Mouse (Mus musculus) cerebellum, adult 2 months (tissue): ENCODE data around the gene Tspan18. TPM values are rescaled to one million over a fixed set of nuclear protein-coding genes. Genes with fewer than 3 reads are reported as not detected.

Source experiments
- DNase-seq, 2 experiments: peaks; one replicate each; pipeline ENCODE4 v3.0.0; 2021
- H3K27ac ChIP-seq: fragments of 200-500 bp; 2 replicates; pipeline ENCODE4 v1.5.1; 2012; ENCODE audit warnings: low read length, control low read depth, inconsistent platforms; ENCODE audit not compliant: insufficient read depth
- H3K27me3 ChIP-seq: fragments of 200-500 bp; 2 replicates; pipeline ENCODE4 v1.6.1; 2012; ENCODE audit warnings: inconsistent platforms, mild to moderate bottlenecking, low read length, moderate library complexity; ENCODE audit not compliant: control insufficient read depth, insufficient read depth
- H3K4me1 ChIP-seq: fragments of 200-500 bp; 2 replicates; pipeline ENCODE4 v1.6.1; 2011; ENCODE audit warnings: low read length; ENCODE audit not compliant: control insufficient read depth, insufficient read depth
- H3K4me3 ChIP-seq: fragments of 200-500 bp; replicated peaks from 2 replicates; pipeline ENCODE3; 2011; ENCODE audit warnings: mild to moderate bottlenecking, low read depth, low read length, control low read depth; ENCODE audit not compliant: insufficient read depth
- CTCF ChIP-seq: fragments of 200-500 bp; IDR thresholded peaks from 2 replicates; pipeline ENCODE4 v1.5.1; 2011; ENCODE audit warnings: low read depth, mild to moderate bottlenecking, control low read depth, low read length, moderate library complexity, borderline replicate concordance; ENCODE audit not compliant: insufficient read depth
- POLR2A ChIP-seq: fragments of 200-500 bp; IDR thresholded peaks from 2 replicates; pipeline ENCODE4 v1.6.1; 2011; ENCODE audit warnings: low read length, control low read depth, borderline replicate concordance; ENCODE audit not compliant: insufficient read depth
- WGBS: fragments of 180-500 bp; shearing (Covaris S2); methylation state at CpG from one replicate; pipeline ENCODE4 v1.1.7; 2018; 5-methylcytosine and 5-hydroxymethylcytosine counted together
- polyA plus RNA-seq: library from polyadenylated mRNA; depleted of rRNA; stranded (reverse); fragments of >200 nt; gene quantifications from 2 replicates; pipeline ENCODE4 v1.2.3, GENCODE M21; 2012; rRNA removed

Tspan18 gene
- polyA plus RNA-seq = 11.3 and 13.1 TPM in 2 replicates

DNA sequence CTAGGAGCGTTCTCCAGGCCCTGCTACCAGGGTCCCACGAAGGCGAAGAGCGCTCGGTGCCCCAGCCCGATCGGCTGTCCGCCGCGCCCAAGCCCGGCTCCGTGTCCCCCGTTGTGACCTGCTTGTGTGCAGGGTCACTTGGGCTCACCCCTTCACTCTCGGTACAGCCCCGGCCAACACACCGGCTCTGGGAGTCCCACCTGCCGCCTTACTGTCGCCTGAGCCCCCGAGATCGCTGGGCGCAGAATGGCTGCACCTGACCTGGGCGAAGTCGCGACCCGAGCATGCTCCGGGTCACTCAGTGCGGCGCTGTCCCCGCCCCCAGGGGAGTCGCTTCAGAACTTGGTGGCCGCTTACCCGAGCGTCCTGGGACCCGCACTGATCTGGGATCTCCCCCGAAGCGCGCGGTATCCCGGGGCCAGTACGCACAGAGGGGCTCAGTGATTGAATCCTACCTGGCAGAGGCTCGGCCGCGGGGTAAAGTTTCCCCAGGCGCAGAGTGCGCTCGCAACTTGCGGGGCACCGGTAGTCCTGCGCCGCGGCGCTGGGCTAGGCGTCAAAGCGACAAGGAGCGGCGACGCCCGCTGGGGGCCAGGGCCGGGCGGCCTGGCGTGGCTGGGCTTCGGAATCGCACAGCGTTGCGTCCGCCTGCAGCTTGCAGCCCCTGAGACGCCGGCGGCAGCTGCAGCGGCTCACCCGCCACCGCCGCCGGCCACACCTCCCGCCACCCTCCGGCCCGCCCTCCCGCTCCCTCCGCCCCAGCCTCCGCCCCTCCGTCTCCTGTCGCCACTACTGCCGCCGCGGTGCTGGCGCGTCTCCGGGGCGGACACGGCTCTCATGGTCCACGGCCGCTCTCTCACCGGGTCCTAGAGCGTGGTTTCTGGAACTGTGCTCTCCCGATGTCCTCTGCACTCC is at the start of gene Tspan18:
Tspan18 (minus strand) TSS at position 689 of the 915 bp plus-strand sequence.
- DNase-seq = peak; percentile 75 to 77
- peak within 1 kb of the TSS; percentile 24; the same call in 1 of the 2 replicates for H3K27ac ChIP-seq
- no peaks in the 10 kb centered on the region for H3K27me3 ChIP-seq
- peaks cover 20% of the 10 kb centered on the region for H3K4me1 ChIP-seq
- under 1% methylated on average over 95 of the region's 95 CpGs for WGBS
- TF ChIP-seq POLR2A (peak; percentile 55; the same call in 1 of the 2 replicates), CTCF (no peak)
- peak within 1 kb of the TSS; percentile 71 for H3K4me3 ChIP-seq

DNA sequence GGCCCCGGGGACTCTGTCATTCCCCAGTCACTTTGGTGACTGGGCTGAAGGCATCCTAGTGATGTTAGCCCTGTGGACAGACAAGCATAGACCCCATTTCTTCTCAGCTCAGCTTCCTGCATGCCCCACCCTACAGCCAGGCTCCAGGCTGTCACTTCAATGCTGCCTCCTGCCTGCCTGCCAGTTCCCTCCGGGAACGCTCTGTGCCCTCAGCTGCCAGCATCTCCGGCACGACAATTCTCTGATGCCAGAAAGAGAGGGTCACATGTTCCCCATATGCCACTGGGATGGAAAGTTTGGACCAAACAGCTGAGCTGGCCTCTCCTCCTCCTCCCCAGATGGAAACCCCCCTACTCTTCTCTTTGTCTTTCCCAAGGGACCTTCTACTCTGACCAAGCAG is 49.5 kb upstream of the Tspan18 start:
- H3K27ac ChIP-seq = no peak overlapping the region
- 0 out of 2 replicates have a peak, but pooled peaks cover 9% of the 10 kb centered on the region for H3K4me1 ChIP-seq
- 26% methylated on average over 5 of the region's 5 CpGs for WGBS
- H3K27me3 ChIP-seq = no peaks in the 10 kb centered on the region
- peak; percentile 31 to 60 for DNase-seq
- H3K4me3 ChIP-seq = no peak overlapping the region
- no peak for TF ChIP-seq CTCF
- no peak for TF ChIP-seq POLR2A

DNA sequence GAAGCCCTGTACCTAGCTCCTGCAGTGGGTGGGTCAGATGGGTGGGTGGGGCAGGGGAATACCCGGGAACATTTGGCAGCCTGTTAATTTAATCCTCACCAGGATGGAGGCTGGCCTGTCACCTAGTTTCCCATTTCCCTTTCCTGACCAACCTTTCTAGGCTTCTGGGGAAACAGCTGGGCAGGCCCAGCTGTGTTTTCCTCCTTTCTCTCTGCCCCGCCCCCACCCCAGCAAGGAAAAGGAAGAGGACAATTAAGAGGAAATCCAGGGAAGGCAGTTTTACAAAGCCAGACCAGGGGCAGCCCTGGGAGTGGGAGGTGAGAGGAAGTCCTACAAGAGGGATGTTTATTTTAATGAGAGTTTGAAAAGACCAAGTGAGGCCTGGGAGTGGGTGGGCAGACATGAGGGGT is 46.4 kb upstream of the Tspan18 start:
- 64% methylated on average over 2 of the region's 2 CpGs for WGBS
- Histone ChIP-seq H3K4me3 (no peak overlapping the region), H3K27ac (no peak overlapping the region), H3K4me1 (0 out of 2 replicates have a peak, but pooled peaks cover 9% of the 10 kb centered on the region), H3K27me3 (no peaks in the 10 kb centered on the region)
- TF ChIP-seq POLR2A = no peak
- TF ChIP-seq CTCF = no peak
- DNase-seq = no peak

DNA sequence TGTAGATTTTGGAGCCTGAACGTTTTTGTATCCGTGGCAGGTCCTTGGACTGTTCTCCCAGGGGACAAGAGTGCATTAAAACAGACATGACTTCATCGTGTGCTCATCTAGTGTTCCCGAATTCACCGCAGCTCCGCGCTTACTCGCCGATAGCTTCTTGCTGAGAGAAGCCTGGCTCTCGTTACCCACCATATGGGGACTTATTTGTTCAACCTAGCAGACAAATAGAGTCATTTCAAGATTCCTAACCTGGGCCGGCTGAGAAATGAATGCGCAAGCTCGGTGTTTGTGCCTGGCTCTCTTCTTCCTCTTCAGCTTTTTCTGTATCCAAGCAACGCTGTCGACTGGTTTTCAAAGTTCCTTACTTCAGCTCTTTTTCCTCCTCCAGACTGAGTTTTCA is 43.5 kb upstream of the Tspan18 start:
- Histone ChIP-seq H3K27me3 (no peaks in the 10 kb centered on the region), H3K27ac (no peak overlapping the region), H3K4me1 (no peaks in the 10 kb centered on the region), H3K4me3 (no peak overlapping the region)
- 11% methylated on average over 15 of the region's 15 CpGs for WGBS
- peak; percentile 54 to 70 for DNase-seq
- TF ChIP-seq POLR2A (no peak), CTCF (no peak)

DNA sequence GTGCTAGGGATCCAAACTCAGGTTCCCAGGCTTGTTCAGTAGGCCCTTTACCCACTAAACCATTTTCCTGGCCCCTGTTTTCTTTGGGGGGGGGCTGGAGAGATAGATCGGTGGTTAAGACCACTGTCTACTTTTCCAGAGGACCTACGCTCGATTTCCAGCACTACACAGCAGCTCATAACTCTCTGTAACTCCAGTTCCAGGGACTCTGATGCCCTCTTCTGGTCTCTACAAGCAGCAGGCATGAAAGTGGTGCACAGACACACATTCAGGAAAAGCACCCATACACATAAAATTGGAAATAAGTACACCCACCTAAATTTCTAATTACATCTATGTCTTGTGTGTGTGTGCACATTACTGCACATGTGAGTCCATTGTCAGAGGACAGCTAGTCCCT is 42.9 kb upstream of the Tspan18 start:
- Histone ChIP-seq H3K27ac (no peak overlapping the region), H3K27me3 (no peaks in the 10 kb centered on the region), H3K4me3 (no peak overlapping the region), H3K4me1 (no peaks in the 10 kb centered on the region)
- DNase-seq = no peak
- WGBS = 99% methylated on average over 3 of the region's 3 CpGs
- TF ChIP-seq CTCF (no peak), POLR2A (no peak)

DNA sequence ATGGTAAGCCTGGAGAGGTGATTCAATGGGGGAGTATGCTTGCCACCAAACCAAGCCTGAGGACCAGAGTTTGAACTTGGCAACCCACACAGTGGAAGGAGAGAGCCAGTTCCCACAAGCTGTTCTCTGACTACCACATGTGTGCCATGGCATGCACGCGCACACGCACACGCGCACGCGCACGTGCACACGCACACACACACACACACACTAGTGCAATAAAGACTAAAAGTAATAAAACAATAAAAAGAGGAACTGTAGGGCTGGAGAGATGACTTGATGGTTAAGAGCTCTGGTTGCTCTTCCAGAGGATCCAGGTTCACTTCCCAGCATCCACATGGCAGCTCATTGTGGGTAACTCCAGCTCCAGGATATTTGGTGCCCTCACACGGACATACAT is 38.6 kb upstream of the Tspan18 start:
- WGBS = 87% methylated on average over 10 of the region's 10 CpGs
- Histone ChIP-seq H3K4me3 (no peak overlapping the region), H3K4me1 (no peaks in the 10 kb centered on the region), H3K27me3 (no peaks in the 10 kb centered on the region; the same call in 1 of the 2 replicates), H3K27ac (no peak overlapping the region)
- no peak for TF ChIP-seq POLR2A
- TF ChIP-seq CTCF = no peak
- DNase-seq = no peak

DNA sequence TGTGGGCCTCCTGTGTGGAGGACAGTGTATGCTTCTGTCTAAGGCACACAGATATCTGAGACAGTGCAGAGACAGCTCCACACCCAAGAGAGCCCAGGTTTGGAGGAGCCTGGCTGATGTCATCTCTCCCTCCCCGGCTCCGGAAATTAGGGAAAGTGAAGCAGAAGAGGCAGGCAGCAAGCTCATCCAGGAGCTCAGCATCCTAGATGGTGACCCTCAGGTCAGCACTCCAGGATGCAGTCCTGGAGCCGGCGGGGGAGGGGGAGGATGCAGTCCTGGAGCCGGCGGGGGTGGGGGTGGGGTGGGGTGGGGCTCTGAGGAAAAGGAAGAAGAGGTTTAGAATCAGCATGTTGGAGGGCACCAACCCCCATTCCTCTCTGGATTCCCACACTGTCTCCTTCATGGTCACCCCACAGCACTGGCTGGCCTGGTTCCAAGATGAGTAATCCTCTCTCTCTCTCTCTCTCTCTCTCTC is 37.8 kb upstream of the Tspan18 start:
- Histone ChIP-seq H3K27me3 (no peaks in the 10 kb centered on the region; the same call in 1 of the 2 replicates), H3K4me3 (no peak overlapping the region), H3K27ac (no peak overlapping the region), H3K4me1 (no peaks in the 10 kb centered on the region)
- TF ChIP-seq CTCF = no peak
- TF ChIP-seq POLR2A = no peak
- 25% methylated on average over 6 of the region's 6 CpGs for WGBS
- DNase-seq = no peak

DNA sequence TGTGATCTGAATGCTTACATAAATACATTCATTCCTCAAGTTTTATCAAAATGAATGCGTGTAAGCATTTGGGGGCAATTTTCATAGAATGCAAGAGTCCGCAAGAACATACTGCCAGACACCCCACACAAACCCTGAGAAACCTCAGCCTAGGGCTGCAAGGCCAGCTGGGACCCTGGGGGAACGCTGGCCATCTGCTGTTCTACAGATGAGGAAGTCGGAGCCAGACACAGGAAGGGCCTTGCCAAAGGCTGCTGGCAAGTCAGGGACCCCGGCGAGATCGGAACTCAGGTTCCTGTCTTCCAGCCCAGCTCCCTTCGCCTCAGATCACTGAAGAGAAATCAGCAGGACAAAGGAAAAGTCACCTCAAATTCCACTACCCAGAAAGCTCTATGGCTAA is 34.6 kb upstream of the Tspan18 start:
- TF ChIP-seq CTCF (no peak), POLR2A (no peak)
- Histone ChIP-seq H3K4me1 (peaks cover 5% of the 10 kb centered on the region; the same call in 1 of the 2 replicates), H3K27ac (no peak overlapping the region), H3K4me3 (no peak overlapping the region), H3K27me3 (no peaks in the 10 kb centered on the region; the same call in 1 of the 2 replicates)
- DNase-seq = no peak
- WGBS = 45% methylated on average over 8 of the region's 8 CpGs
